Mouse (Mus musculus) lung, postnatal 10 days (tissue): ENCODE measurements around the gene Map3k9.

Source experiments
- DNase-seq: peaks from one replicate; pipeline ENCODE4 v3.0.0; 2021

Gene Map3k9

DNA sequence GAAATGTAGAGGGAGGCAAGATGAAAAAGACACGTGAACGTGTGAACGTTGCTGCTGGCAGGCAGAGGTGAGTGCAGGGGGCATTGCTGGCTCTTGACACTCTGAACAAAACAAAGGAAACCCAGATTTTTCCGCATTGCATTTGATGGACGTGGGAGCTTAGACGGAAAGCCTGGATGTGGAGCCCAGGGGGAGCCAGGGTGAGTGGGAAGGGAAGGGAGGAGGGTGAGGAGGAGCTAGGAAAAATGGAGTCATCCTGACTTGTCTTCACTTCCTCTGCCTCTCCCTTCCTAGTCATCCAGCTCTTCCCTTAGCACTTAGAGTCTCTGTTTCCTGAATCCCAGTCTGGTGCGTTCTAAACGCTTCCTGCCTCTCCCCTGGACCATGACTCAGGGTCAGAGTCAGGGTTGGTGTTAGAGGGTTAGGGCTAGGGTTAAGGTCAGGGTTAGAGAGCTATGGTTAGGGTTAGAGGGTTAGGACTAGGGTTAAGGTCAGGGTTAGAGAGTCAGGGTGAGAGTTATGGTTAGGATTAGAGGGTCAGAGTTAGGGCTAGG is 89.7 kb downstream of the Map3k9 start:
- DNase-seq: peak; percentile 44

GRCm38 (mm10) chr12:81690751-81691150 is 90.2 kb downstream of the Map3k9 start:
- peak; percentile 42 for DNase-seq

- no peak for DNase-seq
Measured at GRCm38 (mm10) chr12:81690111-81690510, 90.9 kb downstream of the Map3k9 start.

DNA sequence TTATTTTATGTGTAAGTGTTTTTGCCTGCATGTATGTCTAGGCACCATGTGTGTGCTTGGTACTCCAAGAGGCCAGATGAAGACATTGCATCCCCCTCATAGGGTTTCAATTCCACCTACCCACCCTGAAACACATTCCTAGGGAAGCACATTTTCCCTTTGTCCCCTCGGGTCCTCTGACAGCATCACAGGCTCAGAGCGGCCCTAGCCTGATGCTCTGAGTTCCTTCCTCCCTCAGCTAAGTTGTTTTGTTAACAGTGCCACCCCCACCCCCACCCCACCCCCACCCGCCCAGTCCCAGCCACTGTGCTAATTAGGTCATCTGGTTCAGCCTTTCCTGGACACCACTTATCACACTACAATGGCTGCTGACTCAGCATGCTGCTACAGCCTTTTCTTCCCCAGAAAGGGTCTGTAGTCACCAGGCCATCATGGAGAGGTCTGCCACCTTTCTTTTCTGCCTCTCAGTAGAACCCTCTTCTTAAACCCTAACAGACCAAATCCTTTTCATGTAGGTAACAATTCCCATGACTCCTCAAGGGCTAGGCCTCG is 91.4 kb downstream of the Map3k9 start:
- no peak for DNase-seq

- DNase-seq: peak; percentile 22
Measured at GRCm38 (mm10) chr12:81688537-81688936, 92.4 kb downstream of the Map3k9 start.

DNA sequence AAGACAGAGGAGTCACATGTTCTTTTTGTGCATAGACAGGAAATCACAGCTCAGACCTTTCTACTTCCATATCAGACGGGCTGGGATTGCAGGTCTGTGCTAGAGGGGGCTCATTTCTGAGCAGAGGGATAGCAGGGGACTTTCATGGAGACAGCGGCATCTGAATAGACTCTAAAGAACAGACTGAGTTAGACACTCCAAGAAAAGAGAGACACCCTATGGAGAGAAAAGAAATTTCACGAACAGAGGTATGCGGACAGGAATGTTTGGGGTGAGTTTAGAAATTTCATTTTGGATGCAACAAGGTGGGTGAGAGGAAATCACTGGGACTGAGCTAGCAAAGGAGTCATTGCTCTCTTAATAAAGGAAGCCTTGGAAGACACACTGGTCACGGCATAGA is 93.1 kb downstream of the Map3k9 start:
- no peak for DNase-seq

DNA sequence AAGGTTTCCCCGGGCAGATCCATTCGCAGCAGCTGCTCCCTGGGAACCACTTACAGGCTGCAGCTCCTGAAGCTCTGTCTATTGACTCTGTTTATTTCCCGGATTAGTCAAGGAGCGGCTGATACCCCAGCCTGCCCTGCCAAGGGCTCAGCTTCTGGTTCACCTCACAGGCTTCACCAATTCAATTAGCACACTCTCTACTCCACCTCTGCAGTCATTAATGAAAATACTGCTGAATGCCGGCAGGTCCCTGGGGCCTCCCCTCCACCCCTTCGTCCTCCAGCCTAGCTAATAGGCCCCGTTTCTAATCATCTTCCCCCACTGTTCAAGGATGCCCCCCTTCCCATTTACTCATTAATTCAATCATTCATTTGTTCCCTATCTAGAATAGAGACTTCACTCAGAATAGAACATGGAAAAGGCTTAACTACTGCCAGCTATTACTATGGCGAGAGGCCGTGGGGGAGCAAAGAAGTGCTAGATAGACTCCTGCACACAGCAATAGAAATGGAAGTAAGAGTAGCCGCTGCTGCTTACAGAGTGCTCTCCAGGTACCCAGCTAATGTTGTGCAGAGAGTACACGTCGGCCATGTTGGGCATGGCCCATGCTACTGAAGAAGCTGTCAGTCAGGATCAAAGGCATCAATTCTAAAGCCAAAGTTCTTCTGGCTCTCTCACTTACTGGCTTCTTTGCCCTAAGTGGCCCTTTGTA is 94.4 kb downstream of the Map3k9 start:
- DNase-seq: no peak

- no peak for DNase-seq
Measured at GRCm38 (mm10) chr12:81685981-81686380, 95.0 kb downstream of the Map3k9 start.

GRCm38 (mm10) chr12:81684096-81684495 is 96.9 kb downstream of the Map3k9 start:
- DNase-seq: no peak

GRCm38 (mm10) chr12:81683395-81683794 is 97.6 kb downstream of the Map3k9 start:
- no peak for DNase-seq

DNA sequence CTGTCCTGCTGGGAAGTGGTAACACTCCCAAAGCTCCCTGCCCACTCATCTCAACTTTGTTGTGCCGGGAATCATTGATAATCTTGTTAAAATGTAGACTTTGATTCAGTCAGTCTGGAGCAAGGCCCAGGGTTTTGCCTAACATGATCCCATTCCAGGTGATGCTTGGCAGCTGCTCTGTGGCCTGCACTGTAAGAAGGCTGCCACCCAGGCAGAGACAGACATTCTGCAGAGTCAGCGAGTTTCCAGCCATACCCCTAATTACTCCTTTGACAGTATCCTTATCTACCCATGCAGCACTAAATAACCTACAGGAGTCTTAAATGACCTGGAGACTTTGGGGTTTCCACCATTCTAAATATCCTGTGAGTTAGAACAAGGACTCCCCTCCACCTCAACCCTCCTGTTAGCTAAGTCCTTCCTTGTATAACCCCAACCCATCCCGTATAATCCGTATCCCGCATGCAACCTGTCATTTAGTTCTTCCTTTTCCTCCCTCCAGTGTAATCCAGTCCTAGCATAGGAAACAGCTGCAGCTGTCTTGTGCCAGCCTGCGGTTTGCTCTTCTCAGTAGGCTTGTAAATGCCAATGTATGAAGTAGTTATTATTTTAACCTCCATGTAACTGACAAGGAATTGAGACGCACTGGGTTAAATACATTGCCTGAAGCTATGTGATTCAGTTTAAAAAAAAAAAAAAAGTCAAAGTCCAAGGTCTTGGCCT is 101.0 kb downstream of the Map3k9 start:
- DNase-seq: no peak

- no peak for DNase-seq
Measured at GRCm38 (mm10) chr12:81675557-81675956, 105.4 kb downstream of the Map3k9 start.
